Mouse (Mus musculus): Measurements from ENCODE around the gene Rgl1. TPM values are rescaled to one million over a fixed set of nuclear protein-coding genes. Genes with fewer than 3 reads are reported as not detected.
"Not testable (repeated sequence)": the region's sequence is repeated elsewhere in the genome, so short reads cannot be mapped to it uniquely, and the experiment has no call there.

Gene Rgl1
- total RNA-seq, 2 experiments from 2014 or later, result 113 to 132 TPM

DNA sequence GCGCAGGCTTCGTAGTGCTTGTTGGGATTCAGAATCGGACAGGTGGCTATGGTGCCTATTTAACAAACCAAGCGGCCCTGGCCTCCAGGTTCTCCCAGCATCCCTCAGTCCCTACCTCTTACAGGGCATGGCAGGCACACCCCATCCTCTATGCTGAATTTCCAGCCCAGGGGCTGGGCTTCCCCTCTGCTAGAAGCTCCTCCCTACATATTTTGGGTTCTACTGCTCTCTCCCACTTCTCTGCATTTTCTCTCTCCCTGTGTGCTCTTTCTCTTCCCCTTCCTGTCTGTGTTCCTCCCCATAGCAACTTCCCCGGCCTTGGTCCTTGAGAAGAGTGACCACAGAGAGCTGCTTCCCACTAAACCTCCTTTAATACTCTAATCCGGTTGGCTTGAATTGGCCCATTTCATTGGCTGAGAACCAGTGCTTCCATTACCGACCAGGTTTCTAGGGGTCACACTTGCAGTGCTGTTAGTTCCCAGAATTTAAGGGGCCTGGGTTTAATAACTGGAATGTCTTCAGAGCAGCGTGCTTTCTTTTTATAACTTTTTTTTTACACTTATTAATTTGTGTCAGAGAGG is 30.6 kb upstream of the Rgl1 start:
- no peak for DNase-seq (ENCODE audit: extremely low spot score in 1 of 2, low spot score in 2 of 2)

GRCm38 (mm10) chr1:152795688-152796255 is 29.6 kb upstream of the Rgl1 start:
- Histone ChIP-seq H3K27ac (no peak overlapping the region), H3K4me3 (no peak overlapping the region)
- no peak for DNase-seq (ENCODE audit: extremely low spot score in 1 of 2, low spot score in 2 of 2)
- intact Hi-C loops (cut with DNase I), result no loop called here
- no peak for TF ChIP-seq CTCF (IDR thresholded peaks at IDR 0.05)

More for the DNA sequence above, 30.6 kb upstream of the Rgl1 start:
- H3K27ac ChIP-seq, result no peak overlapping the region
- H3K4me3 ChIP-seq, result no peak overlapping the region
- no peak for TF ChIP-seq CTCF (IDR thresholded peaks at IDR 0.05)
- intact Hi-C loops (cut with DNase I), result no loop called here

- TF ChIP-seq CTCF (IDR thresholded peaks at IDR 0.05), result no peak
- no peak overlapping the region for H3K4me3 ChIP-seq
- peak overlapping the region; percentile 24; the same call in 1 of the 2 replicates for H3K27ac ChIP-seq
- intact Hi-C loops (cut with DNase I), result no loop called here
- DNase-seq (ENCODE audit: extremely low spot score in 1 of 2, low spot score in 2 of 2), result no peak
Observed at GRCm38 (mm10) chr1:152793495-152794130, 27.5 kb upstream of the Rgl1 start.

DNA sequence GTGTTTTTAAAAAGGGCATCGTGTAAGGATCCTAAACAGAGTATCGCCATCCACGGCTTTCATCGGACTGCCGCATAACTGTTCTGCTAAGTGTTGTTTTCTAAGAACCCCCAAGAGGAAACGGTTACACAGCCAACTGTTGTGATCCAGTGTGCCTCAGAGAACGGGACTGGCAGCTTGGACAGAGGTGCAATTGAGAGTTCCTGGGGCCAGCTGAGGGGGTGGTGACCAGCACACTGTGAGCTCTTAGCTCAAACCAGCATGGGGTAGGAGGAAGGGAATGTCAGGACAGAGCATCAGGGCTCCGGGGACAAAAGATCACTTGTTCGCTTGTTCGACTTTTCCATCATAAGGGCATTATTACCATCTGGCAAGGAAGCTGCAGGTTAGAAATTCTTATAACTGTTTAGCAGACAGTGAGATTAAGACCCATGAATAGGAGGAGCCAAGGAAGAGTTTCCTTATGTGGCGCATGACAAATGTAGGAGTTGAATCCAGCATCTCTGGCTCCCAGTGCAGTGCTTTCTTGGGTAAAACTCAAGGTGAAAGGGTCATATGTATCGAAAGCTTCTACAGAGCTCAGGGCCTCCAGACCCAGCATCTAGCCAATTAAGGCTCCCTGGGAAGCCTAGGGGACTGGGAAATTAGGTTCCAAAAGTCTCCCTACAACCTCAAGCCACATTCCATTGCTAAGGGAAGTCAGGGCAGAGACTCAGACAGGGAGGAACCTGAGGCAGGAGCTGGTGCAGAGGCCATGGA is 26.8 kb upstream of the Rgl1 start:
- Histone ChIP-seq H3K27ac (peak overlapping the region; percentile 54; the same call in 1 of the 2 replicates), H3K4me3 (no peak overlapping the region)
- peak in 1 of 2 experiments; percentile 32 for DNase-seq (ENCODE audit: extremely low spot score in 1 of 2, low spot score in 2 of 2)
- TF ChIP-seq CTCF (IDR thresholded peaks at IDR 0.05), result no peak
- intact Hi-C loops (cut with DNase I), result no loop called here

GRCm38 (mm10) chr1:152791269-152791668 is 25.1 kb upstream of the Rgl1 start:
- no peak overlapping the region for H3K27ac ChIP-seq
- no peak for TF ChIP-seq CTCF (IDR thresholded peaks at IDR 0.05)
- DNase-seq (ENCODE audit: extremely low spot score in 1 of 2, low spot score in 2 of 2), result no peak
- intact Hi-C loops (cut with DNase I), result no loop called here
- no peak overlapping the region for H3K4me3 ChIP-seq

DNA sequence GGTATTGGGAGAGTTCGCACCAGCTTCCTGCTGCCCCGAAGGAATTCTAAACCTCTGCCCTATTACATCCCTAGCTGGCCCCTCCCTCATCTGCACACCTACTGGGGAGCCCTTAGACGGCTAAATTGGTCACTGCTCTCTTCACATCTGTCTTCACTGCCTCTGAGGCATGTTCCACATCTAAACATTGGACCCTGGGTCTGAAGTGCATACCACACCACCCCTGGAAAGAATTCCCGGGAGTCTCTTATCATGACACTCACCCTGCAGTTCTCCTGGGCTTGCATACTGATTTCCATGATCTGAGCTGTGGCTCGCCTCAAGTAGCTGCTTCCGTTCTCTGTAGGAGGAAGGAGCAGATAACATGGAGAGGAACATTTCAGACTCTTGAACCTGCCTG is 24.7 kb upstream of the Rgl1 start:
- intact Hi-C loops (cut with DNase I), result no loop called here

GRCm38 (mm10) chr1:152790254-152790653 is 24.1 kb upstream of the Rgl1 start:
- intact Hi-C loops (cut with DNase I), result no loop called here
- no peak overlapping the region for H3K27ac ChIP-seq
- no peak for DNase-seq (ENCODE audit: extremely low spot score in 1 of 2, low spot score in 2 of 2)
- peak; percentile 51 for TF ChIP-seq CTCF (IDR thresholded peaks at IDR 0.05)
- no peak overlapping the region for H3K4me3 ChIP-seq

More for the DNA sequence above, 24.7 kb upstream of the Rgl1 start:
- H3K4me3 ChIP-seq, result no peak overlapping the region
- no peak overlapping the region for H3K27ac ChIP-seq
- DNase-seq (ENCODE audit: extremely low spot score in 1 of 2, low spot score in 2 of 2), result no peak
- no peak for TF ChIP-seq CTCF (IDR thresholded peaks at IDR 0.05)

- DNase-seq (ENCODE audit: extremely low spot score in 1 of 2, low spot score in 2 of 2), result no peak
- no peak for TF ChIP-seq CTCF (IDR thresholded peaks at IDR 0.05)
- H3K4me3 ChIP-seq, result no peak overlapping the region
- intact Hi-C loops (cut with DNase I), result loop anchor here (10.0 kb wide), 1 partner anchor 627 kb away; no protein-coding TSS in a partner anchor
- no peak overlapping the region for H3K27ac ChIP-seq
Observed at GRCm38 (mm10) chr1:152788121-152788660, 22.0 kb upstream of the Rgl1 start.

- H3K4me3 ChIP-seq, result no peak overlapping the region
- intact Hi-C loops (cut with DNase I), result loop anchor here (1.0 to 10.0 kb wide), 2 partner anchors 16 to 628 kb away; no protein-coding TSS in a partner anchor
- no peak overlapping the region for H3K27ac ChIP-seq
- TF ChIP-seq CTCF (IDR thresholded peaks at IDR 0.05), result no peak
- no peak for DNase-seq (ENCODE audit: extremely low spot score in 1 of 2, low spot score in 2 of 2)
Observed at GRCm38 (mm10) chr1:152786953-152787352, 20.8 kb upstream of the Rgl1 start.

DNA sequence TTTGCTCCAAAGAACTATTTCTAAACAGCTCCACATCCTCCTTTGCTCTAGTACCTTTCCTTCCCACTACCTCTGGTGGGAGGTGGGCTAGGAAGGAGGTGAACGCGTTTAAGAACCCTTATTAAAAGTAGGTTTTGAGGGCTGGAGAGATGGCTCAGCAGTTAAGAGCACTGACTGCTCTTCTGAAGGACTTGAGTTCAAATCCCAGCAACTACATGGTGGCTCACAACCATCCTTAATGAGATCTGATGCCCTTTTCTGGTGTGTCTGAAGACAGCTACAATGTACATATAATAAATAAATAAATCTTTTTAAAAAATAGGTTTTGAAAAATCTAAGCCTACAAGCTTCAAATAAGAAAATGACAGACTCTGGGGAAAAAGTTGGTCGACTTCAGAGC is 19.3 kb upstream of the Rgl1 start:
- intact Hi-C loops (cut with DNase I), result loop anchor here (10.0 kb wide), 1 partner anchor 629 kb away; no protein-coding TSS in a partner anchor
- not testable (repeated sequence) for H3K4me3 ChIP-seq; H3K27ac ChIP-seq; DNase-seq (ENCODE audit: extremely low spot score in 1 of 2, low spot score in 2 of 2)

GRCm38 (mm10) chr1:152784620-152785019 is 18.5 kb upstream of the Rgl1 start:
- DNase-seq (ENCODE audit: extremely low spot score in 1 of 2, low spot score in 2 of 2), result no peak
- no peak for TF ChIP-seq CTCF (IDR thresholded peaks at IDR 0.05)
- intact Hi-C loops (cut with DNase I), result loop anchor here (10.0 kb wide), 1 partner anchor 630 kb away; no protein-coding TSS in a partner anchor
- H3K4me3 ChIP-seq, result no peak overlapping the region
- no peak overlapping the region for H3K27ac ChIP-seq
